Mouse (Mus musculus) hindbrain, postnatal 0 days (tissue): Measurements from ENCODE around the gene Krt84. TPM values are rescaled to one million over a fixed set of nuclear protein-coding genes. Genes with fewer than 3 reads are reported as not detected.

ENCODE experiments used
- ATAC-seq: fragments of 200-750 bp; cut with Nextera tagmentation; 2 replicates; pipeline ENCODE4 v1.8.0; 2017; ENCODE audit warnings: mild to moderate bottlenecking, moderate TSS enrichment, moderate library complexity
- DNase-seq: peaks from one replicate; pipeline ENCODE4 v3.0.0-alpha.2; 2015; ENCODE audit warnings: low spot score
- H3K27ac ChIP-seq: fragments of 300-500 bp; sonication (generic); 2 replicates; pipeline ENCODE4 v1.5.1; 2014; ENCODE audit warnings: mild to moderate bottlenecking
- H3K27me3 ChIP-seq: fragments of 300-500 bp; sonication (generic); 2 replicates; pipeline ENCODE4 v1.6.1; 2014; ENCODE audit warnings: low read length, mixed read lengths; ENCODE audit not compliant: insufficient read depth
- H3K36me3 ChIP-seq: fragments of 300-500 bp; sonication (generic); 2 replicates; pipeline ENCODE4 v1.6.1; 2014; ENCODE audit warnings: low read length, mixed read lengths; ENCODE audit not compliant: insufficient read depth
- H3K4me1 ChIP-seq: fragments of 300-500 bp; sonication (generic); 2 replicates; pipeline ENCODE4 v1.6.1; 2014; ENCODE audit warnings: antibody characterized with exemption, low read length, mixed read lengths; ENCODE audit not compliant: insufficient read depth
- H3K4me2 ChIP-seq: fragments of 300-500 bp; sonication (generic); 2 replicates; pipeline ENCODE4 v1.6.1; 2014; ENCODE audit warnings: low read depth, mild to moderate bottlenecking, low read length, moderate library complexity, mixed read lengths
- H3K4me3 ChIP-seq: fragments of 300-500 bp; sonication (generic); 2 replicates; pipeline ENCODE4 v1.5.1; 2014; ENCODE audit warnings: low read length
- H3K9ac ChIP-seq: fragments of 300-500 bp; sonication (generic); replicated peaks from 2 replicates; pipeline ENCODE4 v1.6.1; 2014; ENCODE audit warnings: mild to moderate bottlenecking, low read length, moderate library complexity, mixed read lengths
- H3K9me3 ChIP-seq: fragments of 300-500 bp; sonication (generic); 2 replicates; pipeline ENCODE4 v1.6.1; 2016; ENCODE audit warnings: low read length, mixed read lengths
- CTCF ChIP-seq: IDR thresholded peaks from 2 replicates; pipeline ENCODE4 v1.5.1; 2016; ENCODE audit warnings: antibody characterized with exemption, control low read depth, low read depth
- whole genome bisulfite sequencing: fragments of 180-500 bp; shearing (Covaris S2); extraction: QIAGEN DNeasy Blood & Tissue Kit; methylation state at CpG from one replicate; pipeline ENCODE4 v1.1.7; 2014; 5-methylcytosine and 5-hydroxymethylcytosine counted together
- polyA plus RNA-seq: library from polyadenylated mRNA; unstranded; fragments of >200 nt; fragmentation: Nextera tagmentation; extraction: Ambion mirVana; gene quantifications from 2 replicates; pipeline ENCODE4 v1.2.1, GENCODE M21; 2015
- total RNA-seq: library from RNA; depleted of rRNA; stranded (reverse); fragments of >200 nt; gene quantifications from 2 replicates; pipeline ENCODE4 v1.2.3, GENCODE M21; 2014

Gene Krt84
- total and polyA plus RNA-seq, 2 experiments from 2014 or later, result not detected

GRCm38 (mm10) chr15:101553169-101553568 lies 20.5 kb upstream of the Krt84 start:
- peak overlapping the region; percentile 5; the same call in 1 of the 2 replicates for H3K4me3 ChIP-seq

GRCm38 (mm10) chr15:101552188-101552587 lies 19.6 kb upstream of the Krt84 start:
- Histone ChIP-seq H3K4me2 (no peak overlapping the region), H3K36me3 (no peaks in the 10 kb centered on the region), H3K9ac (no peak overlapping the region), H3K9me3 (no peaks in the 10 kb centered on the region), H3K27ac (no peak overlapping the region), H3K4me1 (peaks cover 6% of the 10 kb centered on the region; the same call in 1 of the 2 replicates), H3K27me3 (no peaks in the 10 kb centered on the region), H3K4me3 (no peak overlapping the region)
- DNase-seq, result no peak
- TF ChIP-seq CTCF, result no peak
- 82% methylated on average over 8 of the region's 8 CpGs for WGBS
- no peak for ATAC-seq

More at GRCm38 (mm10) chr15:101553169-101553568, 20.5 kb upstream of the Krt84 start:
- peak overlapping the region; percentile 41 for H3K4me2 ChIP-seq
- H3K9ac ChIP-seq, result no peak overlapping the region
- peaks cover 6% of the 10 kb centered on the region; the same call in 1 of the 2 replicates for H3K4me1 ChIP-seq
- H3K27me3 ChIP-seq, result no peaks in the 10 kb centered on the region
- under 1% methylated on average over 11 of the region's 11 CpGs for WGBS
- peak; percentile 74 for DNase-seq
- H3K36me3 ChIP-seq, result no peaks in the 10 kb centered on the region
- H3K27ac ChIP-seq, result no peak overlapping the region
- no peaks in the 10 kb centered on the region for H3K9me3 ChIP-seq
- ATAC-seq, result peak; percentile 69; the same call in 1 of the 2 replicates
- no peak; the same call in 1 of the 2 replicates for TF ChIP-seq CTCF

- Histone ChIP-seq H3K27me3 (no peaks in the 10 kb centered on the region), H3K9ac (no peak within 1 kb of the TSS), H3K27ac (no peak within 1 kb of the TSS), H3K9me3 (no peaks in the 10 kb centered on the region), H3K4me1 (peaks cover 6% of the 10 kb centered on the region; the same call in 1 of the 2 replicates), H3K4me3 (no peak within 1 kb of the TSS), H3K36me3 (no peaks in the 10 kb centered on the region), H3K4me2 (no peak within 1 kb of the TSS)
- ATAC-seq (no peak), DNase-seq (no peak)
- WGBS, result 84% methylated on average over 7 of the region's 7 CpGs
- TF ChIP-seq CTCF, result no peak
Measured at GRCm38 (mm10) chr15:101550567-101550966, 17.9 kb upstream of the Krt84 start, which contains the start of gene Krt82. Krt82 (minus strand) TSS chr15:101550667.

- no peak overlapping the region for H3K27ac ChIP-seq
- TF ChIP-seq CTCF, result no peak
- no peak overlapping the region for H3K4me2 ChIP-seq
- H3K36me3 ChIP-seq, result no peaks in the 10 kb centered on the region
- H3K4me3 ChIP-seq, result no peak overlapping the region
- DNase-seq, result no peak
- H3K9me3 ChIP-seq, result no peaks in the 10 kb centered on the region
- H3K9ac ChIP-seq, result no peak overlapping the region
- no peaks in the 10 kb centered on the region for H3K27me3 ChIP-seq
- 56% methylated on average over 3 of the region's 3 CpGs for WGBS
- no peak for ATAC-seq
- no peaks in the 10 kb centered on the region for H3K4me1 ChIP-seq
Measured at GRCm38 (mm10) chr15:101544478-101544877, 11.9 kb upstream of the Krt84 start.

- no peak overlapping the region for H3K27ac ChIP-seq
- no peaks in the 10 kb centered on the region for H3K4me1 ChIP-seq
- no peaks in the 10 kb centered on the region for H3K27me3 ChIP-seq
- no peak for ATAC-seq
- peak; percentile 16; the same call in 1 of the 2 replicates for TF ChIP-seq CTCF
- no peak overlapping the region for H3K4me2 ChIP-seq
- no peak for DNase-seq
- H3K9me3 ChIP-seq, result no peaks in the 10 kb centered on the region
- H3K9ac ChIP-seq, result no peak overlapping the region
- no peak overlapping the region for H3K4me3 ChIP-seq
- no peaks in the 10 kb centered on the region for H3K36me3 ChIP-seq
- WGBS, result 67% methylated on average over 9 of the region's 9 CpGs
Measured at GRCm38 (mm10) chr15:101542543-101542942, 9.9 kb upstream of the Krt84 start.

- H3K4me1 ChIP-seq, result no peaks in the 10 kb centered on the region
- WGBS, result 70% methylated on average over 4 of the region's 4 CpGs
- ATAC-seq (no peak), DNase-seq (no peak)
- no peak overlapping the region for H3K27ac ChIP-seq
- no peaks in the 10 kb centered on the region for H3K9me3 ChIP-seq
- H3K36me3 ChIP-seq, result no peaks in the 10 kb centered on the region
- H3K27me3 ChIP-seq, result no peaks in the 10 kb centered on the region
- H3K4me2 ChIP-seq, result no peak overlapping the region
- TF ChIP-seq CTCF, result no peak
- no peak overlapping the region for H3K9ac ChIP-seq
- no peak overlapping the region for H3K4me3 ChIP-seq
Measured at GRCm38 (mm10) chr15:101538580-101538900, 5.9 kb upstream of the Krt84 start.

- no peak overlapping the region for H3K4me3 ChIP-seq
- H3K9me3 ChIP-seq, result no peaks in the 10 kb centered on the region
- TF ChIP-seq CTCF, result peak; percentile 24
- DNase-seq, result no peak
- no peaks in the 10 kb centered on the region for H3K4me1 ChIP-seq
- H3K4me2 ChIP-seq, result no peak overlapping the region
- ATAC-seq, result no peak
- H3K9ac ChIP-seq, result no peak overlapping the region
- 42% methylated on average over 7 of the region's 7 CpGs for WGBS
- H3K27me3 ChIP-seq, result no peaks in the 10 kb centered on the region
- no peaks in the 10 kb centered on the region for H3K36me3 ChIP-seq
- H3K27ac ChIP-seq, result no peak overlapping the region
Measured at GRCm38 (mm10) chr15:101537864-101538579, 5.4 kb upstream of the Krt84 start.
